Mouse (Mus musculus) heart, adult 2 months (tissue): ENCODE results near the gene Add1. TPM values are rescaled to one million over a fixed set of nuclear protein-coding genes. Genes with fewer than 3 reads are reported as not detected.
A peak's percentile ranks its signal among the peaks of the same experiment; 100 is the strongest.

Source experiments
- DNase-seq, 2 experiments: peaks; one replicate each; pipeline ENCODE4 v3.0.0; 2021
- H3K27ac ChIP-seq: fragments of 200-600 bp; 2 replicates; pipeline ENCODE4 v1.8.1; 2022
- H3K27me3 ChIP-seq: fragments of 200-500 bp; 2 replicates; pipeline ENCODE4 v1.6.1; 2012; ENCODE audit warnings: mild to moderate bottlenecking, low read length, inconsistent platforms, mixed read lengths; ENCODE audit not compliant: control insufficient read depth, insufficient read depth
- H3K36me3 ChIP-seq: fragments of 200-500 bp; 2 replicates; pipeline ENCODE4 v1.6.1; 2012; ENCODE audit warnings: low read length, inconsistent platforms; ENCODE audit not compliant: control insufficient read depth, insufficient read depth
- H3K4me1 ChIP-seq: fragments of 200-500 bp; 2 replicates; pipeline ENCODE4 v1.6.1; 2011; ENCODE audit warnings: low read length; ENCODE audit not compliant: control insufficient read depth, insufficient read depth
- H3K4me3 ChIP-seq: fragments of 200-600 bp; 2 replicates; pipeline ENCODE4 v1.8.1; 2022
- H3K79me2 ChIP-seq: fragments of 200-500 bp; replicated peaks from 2 replicates; pipeline ENCODE4 v1.6.1; 2012; ENCODE audit warnings: mild to moderate bottlenecking, inconsistent platforms, low read length, moderate library complexity, mixed read lengths; ENCODE audit not compliant: control insufficient read depth, insufficient read depth
- H3K9ac ChIP-seq: fragments of 200-500 bp; 2 replicates; pipeline ENCODE4 v1.6.1; 2012; ENCODE audit warnings: low read depth, mild to moderate bottlenecking, control low read depth, inconsistent platforms, low read length, mixed read lengths
- CTCF ChIP-seq: fragments of 200-600 bp; IDR thresholded peaks from 2 replicates; pipeline ENCODE4 v1.8.1; 2022; ENCODE audit warnings: antibody characterized with exemption, mild to moderate bottlenecking, moderate library complexity
- EP300 ChIP-seq: fragments of 200-500 bp; IDR thresholded peaks from 2 replicates; pipeline ENCODE4 v1.6.1; 2011; ENCODE audit warnings: low read depth, low read length, control low read depth; ENCODE audit not compliant: insufficient read depth
- POLR2A ChIP-seq: fragments of 200-500 bp; IDR thresholded peaks from 2 replicates; pipeline ENCODE4 v1.6.1; 2011; ENCODE audit warnings: mild to moderate bottlenecking, low read depth, low read length, control low read depth; ENCODE audit not compliant: insufficient read depth
- WGBS: fragments of 180-500 bp; shearing (Covaris S2); methylation state at CpG from one replicate; pipeline ENCODE4 v1.1.7; 2018; 5-methylcytosine and 5-hydroxymethylcytosine counted together
- intact Hi-C: fragments of 180-260 bp; cut with DNase I; formaldehyde crosslinking; loops from one replicate; pipeline ENCODE4 v1.15.1; 2025
- polyA plus RNA-seq: library from polyadenylated mRNA; depleted of rRNA; stranded (reverse); fragments of >200 nt; gene quantifications from 2 replicates; pipeline ENCODE4 v1.2.3, GENCODE M21; 2012
- total RNA-seq, 2 experiments: library from RNA; stranded (reverse); gene quantifications; 2 replicates each; pipeline ENCODE4 v1.2.3; 2021

The Add1 gene
- total and polyA plus RNA-seq, 3 experiments, result 116 to 129 (median 129) TPM

DNA sequence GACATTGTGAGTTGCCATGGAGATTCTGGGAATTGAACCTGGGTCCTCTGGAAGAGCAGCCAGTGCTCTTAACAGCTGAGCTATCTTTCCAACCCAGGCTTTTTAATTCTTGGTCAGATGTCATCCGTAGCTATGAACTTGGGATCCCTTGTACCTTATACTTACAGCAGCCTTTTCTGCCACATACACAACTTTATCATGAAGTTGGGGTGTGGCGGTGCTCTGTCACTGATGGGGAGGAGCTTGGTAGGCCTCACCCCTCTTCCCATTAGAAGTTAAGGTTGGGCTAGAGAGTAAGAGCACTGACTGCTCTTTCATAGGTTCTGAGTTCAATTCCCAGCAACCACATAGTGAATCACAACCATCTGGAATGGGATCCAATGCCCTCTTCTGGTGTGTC lies 59.5 kb downstream of the Add1 start:
- intact Hi-C loops, result loop anchor here (10.0 kb wide), 1 partner anchor 258 kb away; no protein-coding TSS in a partner anchor
- H3K4me3 ChIP-seq, result no peak overlapping the region
- H3K9ac ChIP-seq, result no peak overlapping the region
- peaks cover 1% of the 10 kb centered on the region; the same call in 1 of the 2 replicates for H3K4me1 ChIP-seq
- H3K79me2 ChIP-seq, result no peaks in the 10 kb centered on the region
- no peak overlapping the region for H3K27ac ChIP-seq
- TF ChIP-seq POLR2A (no peak), EP300 (no peak), CTCF (no peak)
- no peak for DNase-seq
- no peaks in the 10 kb centered on the region for H3K36me3 ChIP-seq
- no peaks in the 10 kb centered on the region for H3K27me3 ChIP-seq
- WGBS, result 95% methylated on average over 2 of the region's 2 CpGs

GRCm38 (mm10) chr5:34633641-34634040 lies 60.2 kb downstream of the Add1 start:
- 55% methylated on average over 4 of the region's 4 CpGs for WGBS
- Histone ChIP-seq H3K27ac (no peak overlapping the region), H3K27me3 (no peaks in the 10 kb centered on the region), H3K4me3 (no peak overlapping the region), H3K9ac (no peak overlapping the region), H3K79me2 (no peaks in the 10 kb centered on the region), H3K36me3 (no peaks in the 10 kb centered on the region), H3K4me1 (peaks cover 1% of the 10 kb centered on the region; the same call in 1 of the 2 replicates)
- peak; percentile 56 to 66 for DNase-seq
- intact Hi-C loops, result loop anchor here (10.0 kb wide), 1 partner anchor 259 kb away; no protein-coding TSS in a partner anchor
- no peak for TF ChIP-seq CTCF
- TF ChIP-seq EP300, result no peak
- TF ChIP-seq POLR2A, result no peak

GRCm38 (mm10) chr5:34634746-34635400 lies 61.4 kb downstream of the Add1 start:
- peaks cover 1% of the 10 kb centered on the region; the same call in 1 of the 2 replicates for H3K4me1 ChIP-seq
- intact Hi-C loops, result loop anchor here (10.0 kb wide), 1 partner anchor 260 kb away; no protein-coding TSS in a partner anchor
- H3K36me3 ChIP-seq, result no peaks in the 10 kb centered on the region
- no peak for DNase-seq
- H3K9ac ChIP-seq, result no peak overlapping the region
- H3K27ac ChIP-seq, result no peak overlapping the region
- no peak overlapping the region for H3K4me3 ChIP-seq
- no peaks in the 10 kb centered on the region for H3K27me3 ChIP-seq
- H3K79me2 ChIP-seq, result no peaks in the 10 kb centered on the region
- WGBS, result 77% methylated on average over 13 of the region's 13 CpGs
- TF ChIP-seq EP300 (no peak), POLR2A (no peak), CTCF (no peak)

GRCm38 (mm10) chr5:34635665-34636192 lies 62.3 kb downstream of the Add1 start:
- Histone ChIP-seq H3K27me3 (no peaks in the 10 kb centered on the region), H3K4me3 (no peak overlapping the region), H3K27ac (no peak overlapping the region), H3K4me1 (peaks cover 1% of the 10 kb centered on the region; the same call in 1 of the 2 replicates), H3K36me3 (no peaks in the 10 kb centered on the region), H3K79me2 (no peaks in the 10 kb centered on the region), H3K9ac (no peak overlapping the region)
- no peak for DNase-seq
- TF ChIP-seq EP300 (no peak), CTCF (no peak), POLR2A (no peak)
- 61% methylated on average over 10 of the region's 10 CpGs for WGBS
- intact Hi-C loops, result loop anchor here (2.0 to 10.0 kb wide), 5 partner anchors 25 to 261 kb away; partner anchors contain the start of genes Grk4 and Nop14

DNA sequence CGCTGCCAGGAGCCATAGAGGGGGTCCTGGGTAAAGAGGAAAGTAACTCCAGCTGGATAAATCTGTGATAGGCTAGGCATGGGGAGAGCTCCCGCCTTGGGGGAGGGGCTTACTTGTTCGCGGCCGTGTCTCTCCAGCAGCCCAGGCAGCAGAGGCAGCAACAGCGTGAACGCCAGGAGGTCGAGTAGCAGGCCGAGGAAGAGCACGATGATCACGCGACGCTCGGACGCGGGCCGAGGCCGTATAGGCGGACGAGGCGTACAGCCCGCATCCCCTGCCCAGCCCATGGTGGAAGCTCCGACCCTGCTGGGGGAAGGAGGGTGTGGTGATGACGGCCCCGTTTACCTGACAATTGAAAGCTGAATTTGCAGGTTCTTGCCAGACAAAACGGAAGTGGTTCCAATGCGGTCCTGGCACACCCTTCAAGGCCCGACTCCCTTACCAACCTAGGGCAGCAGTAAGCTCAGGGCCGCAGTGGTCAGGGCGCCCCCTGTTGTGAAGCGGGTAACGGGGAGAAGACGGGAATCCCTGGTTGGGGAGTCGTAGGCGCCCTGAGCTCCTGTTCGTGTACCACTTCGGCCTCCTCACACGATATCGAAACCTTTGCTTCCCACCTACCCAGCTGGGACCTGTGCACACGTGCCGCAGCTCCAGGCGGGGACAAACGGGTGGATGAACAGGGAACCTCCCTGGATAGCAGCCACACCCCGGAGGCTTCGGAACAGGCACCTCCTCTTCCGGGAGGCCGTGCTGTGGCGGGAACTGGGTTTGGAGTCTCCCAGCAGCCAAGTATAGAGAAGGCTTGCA lies 63.2 kb downstream of the Add1 start, which contains the start of gene Mfsd10:
Gene Mfsd10 (minus strand): TSS at position 732 of the 807 bp plus-strand sequence.
- peaks cover 1% of the 10 kb centered on the region; the same call in 1 of the 2 replicates for H3K4me1 ChIP-seq
- peak; percentile 84 to 86 for DNase-seq
- no peaks in the 10 kb centered on the region for H3K36me3 ChIP-seq
- H3K4me3 ChIP-seq, result peak within 1 kb of the TSS; percentile 76
- no peaks in the 10 kb centered on the region for H3K79me2 ChIP-seq
- intact Hi-C loops, result loop anchor here (2.0 to 10.0 kb wide), 5 partner anchors 24 to 262 kb away; partner anchors contain the start of genes Grk4 and Nop14
- H3K9ac ChIP-seq, result peak within 1 kb of the TSS; percentile 64
- WGBS, result under 1% methylated on average over 48 of the region's 48 CpGs
- H3K27me3 ChIP-seq, result no peaks in the 10 kb centered on the region
- H3K27ac ChIP-seq, result peak within 1 kb of the TSS; percentile 71
- TF ChIP-seq CTCF (peak; percentile 62), POLR2A (peak; percentile 60; the same call in 1 of the 2 replicates), EP300 (no peak)
